Mouse (Mus musculus) kidney, adult 11 months (tissue): ENCODE measurements at regions not wholly inside any gene's neighbourhood (a gene's known extent, or its start where the extent isn't known, plus 50 kb on each side); places are given as distances from the start of the nearest gene placed in this dataset.
A peak's percentile ranks its signal among the peaks of the same experiment; 100 is the strongest.

Experiments used
- DNase-seq: peaks from one replicate; pipeline ENCODE4 v3.0.0; 2022

GRCm38 (mm10) chr7:134541699-134542098 is 128.8 kb upstream of the Dock1 start:
- DNase-seq: no peak

- no peak for DNase-seq
Observed at GRCm38 (mm10) chr7:134546187-134546586, 124.3 kb upstream of the Dock1 start.

GRCm38 (mm10) chr7:134549286-134549919 is 121.1 kb upstream of the Dock1 start:
- no peak for DNase-seq

GRCm38 (mm10) chr7:134550221-134550809 is 120.1 kb upstream of the Dock1 start:
- DNase-seq: peak; percentile 54

- peak; percentile 63 for DNase-seq
Observed at GRCm38 (mm10) chr7:134552051-134552451, 118.4 kb upstream of the Dock1 start.

- no peak for DNase-seq
Observed at GRCm38 (mm10) chr7:134556061-134556460, 114.4 kb upstream of the Dock1 start.

GRCm38 (mm10) chr7:134566322-134566721 is 104.1 kb upstream of the Dock1 start:
- peak; percentile 62 for DNase-seq

- no peak for DNase-seq
Observed at GRCm38 (mm10) chr7:134569247-134569646, 101.2 kb upstream of the Dock1 start.

GRCm38 (mm10) chr7:134570176-134570810 is 100.2 kb upstream of the Dock1 start:
- DNase-seq: peak; percentile 30

GRCm38 (mm10) chr7:134581746-134582145 is 88.7 kb upstream of the Dock1 start:
- DNase-seq: no peak

GRCm38 (mm10) chr7:134585478-134585877 is 85.0 kb upstream of the Dock1 start:
- DNase-seq: no peak

GRCm38 (mm10) chr7:134586990-134587389 is 83.5 kb upstream of the Dock1 start:
- DNase-seq: no peak

GRCm38 (mm10) chr7:134607886-134608285 is 62.6 kb upstream of the Dock1 start:
- DNase-seq: no peak

- peak; percentile 83 for DNase-seq
Observed at GRCm38 (mm10) chr7:134610159-134610558, 60.3 kb upstream of the Dock1 start.

- DNase-seq: no peak
Observed at GRCm38 (mm10) chr7:134611371-134611770, 59.1 kb upstream of the Dock1 start.

GRCm38 (mm10) chr7:134612175-134612633 is 58.2 kb upstream of the Dock1 start:
- peak; percentile 88 for DNase-seq

GRCm38 (mm10) chr7:134619220-134619975 is 51.1 kb upstream of the Dock1 start:
- peak; percentile 43 for DNase-seq

GRCm38 (mm10) chr7:134620006-134620405 is 50.4 kb upstream of the Dock1 start:
- no peak for DNase-seq
